Mouse (Mus musculus) embryonic facial prominence, embryonic 15.5 days (tissue): ENCODE measurements around the gene Jpt2. TPM values are rescaled to one million over a fixed set of nuclear protein-coding genes. Genes with fewer than 3 reads are reported as not detected.

Source experiments
- polyA plus RNA-seq: library from polyadenylated mRNA; unstranded; fragments of >200 nt; fragmentation: Nextera tagmentation; extraction: Ambion mirVana; gene quantifications from 2 replicates; pipeline ENCODE4 v1.2.1, GENCODE M21; 2015

Gene Jpt2
- polyA plus RNA-seq, 1 experiment from 2014 or later, result 166 TPM

Other genes starting within 250 kb of the Jpt2 start
- gene Rnf151, start 242.6 kb downstream of the Jpt2 start, polyA plus RNA-seq, result 0.16 and 0.24 TPM in 2 replicates
- gene Rps2, start 242.6 kb downstream of the Jpt2 start, polyA plus RNA-seq, result 1,508 and 1,594 TPM in 2 replicates
- gene Ndufb10, start 236.2 kb downstream of the Jpt2 start, polyA plus RNA-seq, result 223 and 227 TPM in 2 replicates
- gene Rpl3l, start 232.9 kb downstream of the Jpt2 start, polyA plus RNA-seq, result not detected in 2 replicates
- gene Msrb1, start 224.0 kb downstream of the Jpt2 start, polyA plus RNA-seq, result 26.6 and 27.9 TPM in 2 replicates
- 26.4 and 30.4 TPM in 2 replicates for gene Hs3st6, start 207.7 kb downstream of the Jpt2 start, polyA plus RNA-seq
- gene Meiob, start 156.4 kb downstream of the Jpt2 start, polyA plus RNA-seq, result 0.09 and 0.16 TPM in 2 replicates
- 47.0 and 47.3 TPM in 2 replicates for gene Hagh, start 120.5 kb downstream of the Jpt2 start, polyA plus RNA-seq
- 19.1 and 19.8 TPM in 2 replicates for gene Fahd1, start 110.3 kb downstream of the Jpt2 start, polyA plus RNA-seq
- 0.43 and 1.1 TPM in 2 replicates for gene Igfals, start 94.7 kb downstream of the Jpt2 start, polyA plus RNA-seq
- gene Nubp2, start 74.3 kb downstream of the Jpt2 start, polyA plus RNA-seq, result 48.9 and 49.6 TPM in 2 replicates
- gene Spsb3, start 74.0 kb downstream of the Jpt2 start, polyA plus RNA-seq, result 43.5 and 45.3 TPM in 2 replicates
- gene Eme2, start 65.6 kb downstream of the Jpt2 start, polyA plus RNA-seq, result 28.5 and 32.6 TPM in 2 replicates
- 86.8 and 92.3 TPM in 2 replicates for gene Mrps34, start 65.6 kb downstream of the Jpt2 start, polyA plus RNA-seq
- 48.2 and 52.0 TPM in 2 replicates for gene Nme3, start 64.2 kb downstream of the Jpt2 start, polyA plus RNA-seq
- gene Mapk8ip3, start 23.7 kb downstream of the Jpt2 start, polyA plus RNA-seq, result 36.4 and 38.3 TPM in 2 replicates
- 7.2 and 7.8 TPM in 2 replicates for gene Cramp1l, start 55.1 kb upstream of the Jpt2 start, polyA plus RNA-seq
- 19.4 and 19.8 TPM in 2 replicates for gene Ift140, start 55.4 kb upstream of the Jpt2 start, polyA plus RNA-seq
- gene Tmem204, start 122.9 kb upstream of the Jpt2 start, polyA plus RNA-seq, result 29.8 and 32.5 TPM in 2 replicates
- gene Telo2, start 155.3 kb upstream of the Jpt2 start, polyA plus RNA-seq, result 42.3 and 49.2 TPM in 2 replicates
- gene Ptx4, start 160.1 kb upstream of the Jpt2 start, polyA plus RNA-seq, result 2.2 and 2.8 TPM in 2 replicates
- gene Clcn7, start 172.7 kb upstream of the Jpt2 start, polyA plus RNA-seq, result 27.3 and 27.4 TPM in 2 replicates
- gene Ccdc154, start 201.8 kb upstream of the Jpt2 start, polyA plus RNA-seq, result 0.16 and 0.24 TPM in 2 replicates
- gene Gm38655, start 214.8 kb upstream of the Jpt2 start, polyA plus RNA-seq, result 1.5 and 2.0 TPM in 2 replicates
- 31.5 and 31.6 TPM in 2 replicates for gene BC003965, start 223.9 kb upstream of the Jpt2 start, polyA plus RNA-seq
- gene Unkl, start 227.7 kb upstream of the Jpt2 start, polyA plus RNA-seq, result 9.4 and 10.2 TPM in 2 replicates